In the genomic region with DNA sequence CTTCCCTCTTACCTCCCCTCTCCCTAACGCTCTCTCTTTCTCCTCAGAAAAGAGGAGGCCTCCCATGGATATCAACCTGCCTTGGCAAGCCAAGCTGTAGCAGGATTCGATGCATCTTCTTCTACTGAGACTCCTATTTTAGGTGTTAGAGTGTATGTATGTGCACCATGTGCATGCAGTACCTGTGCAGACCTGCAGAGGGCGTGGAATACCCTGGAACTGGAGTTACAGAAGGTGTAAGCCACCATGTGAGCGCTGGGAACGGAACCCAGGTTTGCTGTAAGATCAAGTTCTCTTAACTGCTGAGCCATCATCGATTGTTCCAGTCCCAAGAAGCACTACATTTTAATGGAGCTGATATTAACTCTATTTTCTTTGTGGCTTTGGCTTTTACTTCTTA, we compare ENCODE assay signal across 19 mouse cellular contexts.
A peak's percentile ranks its signal among the peaks of the same experiment; 100 is the strongest.
DNase-seq lines count a peak whose midpoint lies in the region; ATAC-seq lines count a peak whose summit lies in the region.
"Had no signal": no experiment of that assay in that cellular context is flagged by ENCODE, and none has a peak within 500 bp of the region (broad histone marks: within the 10 kb centered on the region; RNA-seq: fewer than 3 reads in every experiment).

No protein-coding gene starts in this region.

- WGBS in kidney, embryonic 14.5 days, result 81% methylated on average over 6 of the region's 6 CpGs
- 88% methylated on average over 6 of the region's 6 CpGs for WGBS in midbrain, embryonic 11.5 days
- 84% methylated on average over 6 of the region's 6 CpGs for WGBS in midbrain, embryonic 14.5 days

- no peak overlapping the region for H3K9ac ChIP-seq in kidney, embryonic 14.5 days (ENCODE audit: low read depth, low read length)
- no peak overlapping the region for H3K9ac ChIP-seq in midbrain, embryonic 11.5 days (ENCODE audit: low read length)
- no peak overlapping the region for H3K9ac ChIP-seq in midbrain, embryonic 14.5 days (replicated peaks; ENCODE audit: low read length)
- H3K9ac ChIP-seq: forebrain, embryonic 13.5 days; kidney, embryonic 15.5 days; limb, embryonic 15.5 days; midbrain, embryonic 15.5 days had no signal

- H3K27me3 ChIP-seq in kidney, embryonic 14.5 days (ENCODE audit: control insufficient read depth, insufficient read depth, low read length), result no peaks in the 10 kb centered on the region
- no peaks in the 10 kb centered on the region for H3K27me3 ChIP-seq in midbrain, embryonic 11.5 days (ENCODE audit: control insufficient read depth, insufficient read depth, low read length)
- no peaks in the 10 kb centered on the region for H3K27me3 ChIP-seq in midbrain, embryonic 14.5 days (ENCODE audit: control insufficient read depth, insufficient read depth, low read length)
- H3K27me3 ChIP-seq: forebrain, embryonic 13.5 days; kidney, embryonic 15.5 days; limb, embryonic 15.5 days; midbrain, embryonic 15.5 days had no signal

- H3K27ac ChIP-seq in kidney, embryonic 14.5 days (ENCODE audit: low read depth, low read length), result no peak overlapping the region
- H3K27ac ChIP-seq in midbrain, embryonic 11.5 days (ENCODE audit: low read depth, low read length), result no peak overlapping the region
- no peak overlapping the region for H3K27ac ChIP-seq in midbrain, embryonic 14.5 days (replicated peaks; ENCODE audit: low read depth, low read length)
- H3K27ac ChIP-seq: forebrain, embryonic 13.5 days; heart, embryonic 10.5 days; kidney, embryonic 15.5 days; limb, embryonic 15.5 days; macrophage; midbrain, embryonic 15.5 days had no signal

- no peak overlapping the region for H3K4me2 ChIP-seq in kidney, embryonic 14.5 days (replicated peaks; ENCODE audit: low read depth, low read length)
- H3K4me2 ChIP-seq in midbrain, embryonic 11.5 days, result no peak overlapping the region
- no peak overlapping the region for H3K4me2 ChIP-seq in midbrain, embryonic 14.5 days (ENCODE audit: low read length)
- H3K4me2 ChIP-seq: forebrain, embryonic 13.5 days; kidney, embryonic 15.5 days; limb, embryonic 15.5 days; midbrain, embryonic 15.5 days had no signal

- peak; percentile 5 for DNase-seq in CD4-positive, CD25-positive, alpha-beta regulatory T cell, adult 2 months (ENCODE audit: low read depth, low spot score)
- DNase-seq in kidney, postnatal 10 days, result peak; percentile 19
- DNase-seq in midbrain, embryonic 11.5 days (ENCODE audit: low spot score, missing footprints), result peak; percentile 83
- DNase-seq in midbrain, embryonic 14.5 days, result no peak
- DNase-seq in urinary bladder, adult 18-20 months (ENCODE audit: low spot score in 2 of 2), result no peak
- DNase-seq in gastrocnemius, adult 8-10 months (ENCODE audit: low spot score in 2 of 2), result no peak
- DNase-seq: adrenal gland, postnatal 14 days; cerebellum, adult 9-10 months; heart, postnatal 36 days; right cerebral cortex, postnatal 25 days; thymus, adult 2 months had no signal

- no peaks in the 10 kb centered on the region for H3K9me3 ChIP-seq in kidney, embryonic 14.5 days (ENCODE audit: control insufficient read depth, low read length)
- H3K9me3 ChIP-seq in midbrain, embryonic 11.5 days (ENCODE audit: control insufficient read depth, low read length), result no peaks in the 10 kb centered on the region
- no peaks in the 10 kb centered on the region for H3K9me3 ChIP-seq in midbrain, embryonic 14.5 days (ENCODE audit: control insufficient read depth, low read length)
- H3K9me3 ChIP-seq: limb, embryonic 15.5 days; midbrain, embryonic 15.5 days had no signal

- no peak for ATAC-seq in CD4-positive, CD25-positive, alpha-beta regulatory T cell, adult 4 months
- no peak for ATAC-seq in kidney, embryonic 14.5 days (ENCODE audit: low FRiP score, low TSS enrichment)
- ATAC-seq in midbrain, embryonic 11.5 days (ENCODE audit: low FRiP score), result no peak
- no peak for ATAC-seq in midbrain, embryonic 14.5 days (ENCODE audit: low FRiP score, low TSS enrichment)
- ATAC-seq: forebrain, embryonic 13.5 days; midbrain, embryonic 15.5 days had no signal

- no peaks in the 10 kb centered on the region for H3K4me1 ChIP-seq in kidney, embryonic 14.5 days (ENCODE audit: control insufficient read depth, insufficient read depth, low read length)
- no peaks in the 10 kb centered on the region for H3K4me1 ChIP-seq in midbrain, embryonic 11.5 days (ENCODE audit: control insufficient read depth, insufficient read depth, low read length)
- no peaks in the 10 kb centered on the region for H3K4me1 ChIP-seq in midbrain, embryonic 14.5 days (ENCODE audit: control insufficient read depth, insufficient read depth, low read length)
- H3K4me1 ChIP-seq: forebrain, embryonic 13.5 days; heart, embryonic 10.5 days; kidney, embryonic 15.5 days; limb, embryonic 15.5 days; midbrain, embryonic 15.5 days had no signal

- no peak overlapping the region for H3K4me3 ChIP-seq in kidney, embryonic 14.5 days (ENCODE audit: low read length)
- H3K4me3 ChIP-seq in midbrain, embryonic 11.5 days (ENCODE audit: low read depth, low read length), result no peak overlapping the region
- H3K4me3 ChIP-seq in midbrain, embryonic 14.5 days (replicated peaks; ENCODE audit: low read depth, low read length), result no peak overlapping the region
- H3K4me3 ChIP-seq: forebrain, embryonic 13.5 days; heart, embryonic 10.5 days; kidney, embryonic 15.5 days; limb, embryonic 15.5 days; midbrain, embryonic 15.5 days had no signal

- H3K36me3 ChIP-seq in kidney, embryonic 14.5 days (ENCODE audit: control insufficient read depth, insufficient read depth, low read length), result no peaks in the 10 kb centered on the region
- no peaks in the 10 kb centered on the region for H3K36me3 ChIP-seq in midbrain, embryonic 11.5 days (ENCODE audit: control insufficient read depth, insufficient read depth, low read length)
- H3K36me3 ChIP-seq in midbrain, embryonic 14.5 days (ENCODE audit: control insufficient read depth, insufficient read depth, low read length), result no peaks in the 10 kb centered on the region
- H3K36me3 ChIP-seq: heart, embryonic 10.5 days; kidney, embryonic 15.5 days; limb, embryonic 15.5 days; midbrain, embryonic 15.5 days had no signal

Comparison
In these comparisons a context has a peak if more than half of its experiments do, and no peak if none do; other contexts are left out.
1. DNase-seq: peak in CD4-positive, CD25-positive, alpha-beta regulatory T cell, adult 2 months (single experiment), kidney, postnatal 10 days (single experiment) and midbrain, embryonic 11.5 days (single experiment); none in midbrain, embryonic 14.5 days (single experiment), urinary bladder, adult 18-20 months (0 of 2) and gastrocnemius, adult 8-10 months (0 of 2).